Mouse (Mus musculus) sigmoid colon, adult 10 weeks (tissue): ENCODE data around the gene 2310011J03Rik. TPM values are rescaled to one million over a fixed set of nuclear protein-coding genes. Genes with fewer than 3 reads are reported as not detected.

ENCODE experiments used
- polyA plus RNA-seq: library from polyadenylated mRNA; stranded (reverse); fragments of 350-450 nt; fragmentation: Illumina TruSeq; extraction: RNeasy Lipid Tissue Mini Kit (QIAGEN cat#74804); gene quantifications from one replicate; pipeline ENCODE4 v1.2.3, GENCODE M21; 2014; ENCODE audit warnings: low read depth, low replicate concordance

The 2310011J03Rik gene
- polyA plus RNA-seq: 0.98 TPM

DNA sequence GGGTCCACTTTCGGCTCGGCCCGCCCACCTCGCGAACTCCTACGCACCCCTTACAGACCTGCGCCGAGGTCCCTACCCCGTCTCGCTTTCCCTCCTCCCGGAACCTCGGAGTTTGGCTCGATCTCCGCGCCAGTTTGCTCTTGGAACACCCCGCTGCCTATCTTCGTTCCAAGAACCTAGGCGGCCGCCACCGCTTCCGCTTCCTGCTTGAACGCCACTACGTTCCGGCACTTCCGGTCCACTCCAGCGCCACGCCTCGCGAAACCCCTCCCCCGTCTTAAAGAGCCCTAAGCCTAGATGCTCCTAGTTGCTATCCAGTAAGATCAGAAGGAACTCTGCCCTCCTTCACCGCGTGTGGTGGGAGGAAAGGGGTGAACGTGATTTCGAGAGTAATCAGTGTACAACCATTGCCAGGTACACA lies at the start of gene 2310011J03Rik:
TSS of gene 2310011J03Rik (minus strand) at position 198 of the 421 bp plus-strand sequence.

DNA sequence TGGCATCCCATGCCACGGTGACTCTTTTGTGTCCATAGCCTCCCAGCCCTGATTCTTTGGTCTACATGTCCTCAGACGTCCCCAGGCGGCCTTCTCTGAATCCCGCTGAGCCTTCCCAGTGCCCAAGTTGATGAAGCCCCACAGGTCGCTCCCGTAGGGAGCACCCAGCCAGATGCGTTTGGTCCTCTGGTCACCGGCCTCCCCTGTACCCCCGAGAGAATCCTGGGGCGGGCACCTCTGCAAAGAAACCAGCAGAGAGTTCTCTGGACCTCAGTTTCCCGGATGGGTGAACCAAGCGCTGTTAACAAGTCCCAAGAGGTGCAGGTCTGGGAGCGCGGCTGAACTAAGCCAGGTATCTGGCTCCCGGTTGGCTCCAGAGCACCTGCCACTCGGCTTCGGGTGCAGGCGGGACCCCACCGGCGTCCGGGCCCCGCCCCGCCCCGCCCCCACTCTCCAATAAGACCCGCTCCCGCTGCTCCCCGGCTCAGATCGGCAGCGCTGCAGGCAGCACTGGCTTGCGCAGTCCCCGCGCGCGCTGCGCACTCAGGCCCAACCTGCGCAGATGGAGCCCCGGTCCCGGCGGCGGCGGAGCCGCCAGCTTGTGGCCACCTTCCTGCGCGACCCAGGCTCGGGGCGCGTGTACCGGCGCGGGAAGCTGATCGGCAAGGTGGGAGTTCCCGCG lies 35.8 kb upstream of the 2310011J03Rik start, which contains the start of gene Plk5:
TSS of gene Plk5 (plus strand) at position 459 of the 682 bp plus-strand sequence.

DNA sequence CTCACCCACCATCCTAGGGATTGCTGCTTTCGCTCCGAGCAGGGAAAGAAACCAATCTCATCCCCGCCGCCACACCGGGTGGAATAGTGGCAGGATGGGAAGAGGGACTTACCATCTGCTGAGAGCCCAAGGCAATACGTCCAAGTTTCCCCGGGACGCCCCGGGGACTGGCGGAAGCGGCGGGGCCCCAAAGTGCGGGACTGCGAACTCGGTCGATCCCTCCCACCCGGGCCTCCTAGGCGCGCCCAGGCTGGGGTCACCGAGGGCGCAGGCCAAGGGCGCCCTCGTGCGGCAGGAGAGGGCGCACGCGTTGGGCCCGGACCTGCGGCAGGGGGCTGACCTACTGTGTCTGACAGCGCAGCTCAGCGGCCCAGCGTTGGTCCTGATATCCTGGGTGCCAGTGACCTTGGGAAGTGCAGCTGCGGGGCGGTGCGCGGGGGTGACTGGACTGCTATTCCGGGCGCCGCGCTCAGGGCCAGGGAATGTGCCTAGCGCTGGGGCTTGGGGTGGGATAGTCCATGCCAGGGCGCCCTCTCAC lies 28.0 kb upstream of the 2310011J03Rik start, which contains the start of gene Adamtsl5:
TSS of gene Adamtsl5 (minus strand) at position 169 of the 538 bp plus-strand sequence.

DNA sequence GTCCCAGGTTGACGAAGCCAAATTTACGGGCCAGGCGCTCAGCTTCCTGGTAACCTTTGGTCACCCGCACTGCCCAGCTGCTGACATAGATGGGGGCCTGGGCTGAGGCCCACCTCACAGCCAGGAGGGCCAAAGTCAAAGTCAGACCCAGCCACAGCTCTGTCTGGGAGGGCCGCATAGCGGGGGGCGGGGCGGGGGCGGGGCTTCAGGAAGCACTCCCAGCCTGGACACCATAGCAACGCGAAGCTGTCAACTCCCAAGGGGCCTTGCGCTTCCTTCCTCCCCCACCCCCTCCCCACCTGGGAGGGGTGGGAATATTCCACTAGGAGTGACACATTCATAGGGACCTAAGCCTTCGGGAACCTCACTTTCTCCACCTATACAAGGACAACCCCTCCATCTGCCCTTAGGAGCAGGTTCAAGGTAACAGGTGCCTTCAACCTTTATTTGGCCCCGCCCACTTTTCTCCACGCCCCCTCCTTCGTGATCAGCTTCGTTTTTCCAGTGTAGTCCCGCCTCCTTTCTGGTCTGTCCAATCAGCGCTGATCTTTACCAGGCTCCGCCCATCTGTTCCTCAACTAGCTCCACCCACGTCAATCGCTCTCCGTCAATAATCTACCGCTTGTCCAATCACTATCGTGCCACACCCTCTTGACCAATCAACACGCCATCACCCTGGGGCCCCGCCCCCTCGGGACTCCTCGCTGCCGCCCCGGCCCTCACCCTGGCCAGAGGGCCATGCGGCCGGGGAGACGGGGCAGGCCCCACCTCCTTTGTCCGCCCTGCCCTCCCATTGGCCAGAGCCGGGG lies 9.1 kb upstream of the 2310011J03Rik start, which contains the start of the genes Pcsk4 and Reep6:
TSS of gene Pcsk4 (minus strand) at position 226 of the 809 bp plus-strand sequence.
TSS of gene Reep6 (plus strand) at position 681 of the 809 bp plus-strand sequence.

DNA sequence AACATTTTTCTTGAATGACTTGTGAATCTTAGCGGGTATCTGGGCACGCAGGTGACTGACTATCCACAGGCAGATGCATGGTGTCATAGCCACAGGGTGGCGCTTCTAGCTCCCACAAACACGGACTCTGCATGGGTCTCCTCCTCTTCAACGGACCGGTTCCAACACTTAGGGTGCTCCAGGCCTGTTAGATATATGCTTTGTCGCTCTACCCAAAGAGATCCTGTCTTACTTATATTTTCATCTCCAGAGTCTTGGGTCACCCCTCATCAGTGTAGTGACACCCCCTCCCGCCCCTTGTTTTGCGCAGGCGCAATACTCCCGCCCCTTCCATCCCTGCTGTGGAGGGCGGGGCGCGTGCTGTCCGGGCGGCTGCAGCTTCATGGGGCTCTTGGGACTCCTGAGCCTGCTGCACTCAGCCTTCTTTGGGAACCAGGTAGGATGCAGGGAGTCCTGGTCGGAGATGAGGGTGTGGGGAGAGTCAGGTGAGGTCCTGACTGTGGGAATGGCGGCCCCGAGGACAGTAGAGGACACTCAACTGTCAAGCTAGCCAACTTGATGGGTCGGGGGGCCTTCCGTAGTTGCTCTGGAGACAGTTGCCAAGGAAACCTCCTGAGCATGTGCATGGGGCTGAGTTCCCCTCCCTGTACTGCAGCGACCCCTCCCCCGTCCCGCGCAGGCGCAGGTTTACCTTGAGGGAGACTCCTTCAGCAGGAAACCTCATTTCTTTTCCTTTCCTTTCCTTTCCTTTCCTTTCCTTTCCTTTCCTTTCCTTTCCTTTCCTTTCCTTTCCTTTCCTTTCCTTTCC lies 24.5 kb downstream of the 2310011J03Rik start, which contains the start of gene Apc2:
TSS of gene Apc2 (plus strand) at position 360 of the 808 bp plus-strand sequence.

DNA sequence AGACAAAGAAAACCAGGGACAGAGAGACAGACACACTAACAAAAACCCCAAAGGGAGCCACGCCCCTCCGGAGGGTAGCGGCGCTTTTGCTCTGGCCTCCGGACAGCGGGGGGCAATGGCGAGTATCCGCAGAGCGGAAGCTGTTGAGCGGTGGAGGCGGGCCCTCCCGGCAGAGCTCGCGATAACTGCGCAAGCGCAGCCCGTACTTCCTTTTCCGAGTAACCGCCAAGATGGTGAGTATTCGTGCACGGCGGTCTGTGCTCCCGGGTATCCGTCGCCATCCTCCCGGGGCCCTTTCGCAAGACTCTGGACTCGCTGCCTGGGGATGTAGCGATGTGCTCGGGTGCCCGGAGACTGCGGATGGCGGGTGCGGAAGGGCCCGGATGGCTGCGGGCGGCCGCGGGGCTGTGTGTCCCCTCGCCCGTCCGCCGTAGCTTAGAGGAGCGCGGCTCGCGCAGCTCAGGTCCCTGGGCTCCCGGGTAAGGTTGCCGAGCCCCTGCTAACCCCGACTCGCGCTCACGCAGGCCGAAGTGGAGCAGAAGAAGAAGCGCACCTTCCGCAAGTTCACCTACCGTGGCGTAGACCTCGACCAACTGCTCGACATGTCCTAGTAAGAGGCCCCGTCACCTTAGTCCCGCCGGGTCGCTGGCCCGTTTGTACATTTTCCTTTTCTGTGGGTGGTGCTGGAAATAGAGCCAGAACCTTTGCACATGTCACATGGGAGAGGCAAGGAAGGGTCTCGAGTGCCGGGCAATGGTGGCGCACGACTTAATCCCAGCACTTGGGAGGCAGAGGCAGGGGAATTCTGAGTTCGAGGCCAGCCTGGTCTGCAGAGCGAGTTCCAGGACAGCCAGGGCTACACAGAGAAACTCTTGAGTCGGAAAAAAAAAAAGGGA lies 27.8 kb downstream of the 2310011J03Rik start, which contains the start of gene Rps15:
TSS of gene Rps15 (plus strand) at position 203 of the 896 bp plus-strand sequence.

Other genes with a start within 250 kb of the 2310011J03Rik start
- gene Sbno2, start 215.0 kb downstream of the 2310011J03Rik start, polyA plus RNA-seq: 1.6 TPM
- 6.7 TPM for gene Stk11, start 204.7 kb downstream of the 2310011J03Rik start, polyA plus RNA-seq
- 0.50 TPM for gene Atp5d, start 181.9 kb downstream of the 2310011J03Rik start, polyA plus RNA-seq
- not detected for gene Cbarp, start 179.7 kb downstream of the 2310011J03Rik start, polyA plus RNA-seq
- 13.1 TPM for gene Midn, start 172.3 kb downstream of the 2310011J03Rik start, polyA plus RNA-seq
- gene Cirbp, start 154.6 kb downstream of the 2310011J03Rik start, polyA plus RNA-seq: 23.0 TPM
- gene 1600002K03Rik, start 147.6 kb downstream of the 2310011J03Rik start, polyA plus RNA-seq: not detected
- 0.79 TPM for gene Efna2, start 141.1 kb downstream of the 2310011J03Rik start, polyA plus RNA-seq
- gene Mum1, start 94.1 kb downstream of the 2310011J03Rik start, polyA plus RNA-seq: 4.9 TPM
- 12.8 TPM for gene Ndufs7, start 71.4 kb downstream of the 2310011J03Rik start, polyA plus RNA-seq
- gene Gamt, start 59.5 kb downstream of the 2310011J03Rik start, polyA plus RNA-seq: not detected
- gene Dazap1, start 59.1 kb downstream of the 2310011J03Rik start, polyA plus RNA-seq: 27.3 TPM
- 2.1 TPM for gene Rps15, start 28.1 kb downstream of the 2310011J03Rik start, polyA plus RNA-seq
- gene Apc2, start 24.6 kb downstream of the 2310011J03Rik start, polyA plus RNA-seq: not detected
- gene Pcsk4, start 9.0 kb upstream of the 2310011J03Rik start, polyA plus RNA-seq: not detected
- gene Reep6, start 9.4 kb upstream of the 2310011J03Rik start, polyA plus RNA-seq: 0.88 TPM
- gene Adamtsl5, start 27.9 kb upstream of the 2310011J03Rik start, polyA plus RNA-seq: 0.57 TPM
- gene Plk5, start 35.9 kb upstream of the 2310011J03Rik start, polyA plus RNA-seq: not detected
- 6.1 TPM for gene Mex3d, start 67.1 kb upstream of the 2310011J03Rik start, polyA plus RNA-seq
- gene Mbd3, start 79.0 kb upstream of the 2310011J03Rik start, polyA plus RNA-seq: not detected
- not detected for gene Uqcr11, start 86.3 kb upstream of the 2310011J03Rik start, polyA plus RNA-seq
- gene Tcf3, start 113.1 kb upstream of the 2310011J03Rik start, polyA plus RNA-seq: 3.2 TPM
- gene Onecut3, start 174.3 kb upstream of the 2310011J03Rik start, polyA plus RNA-seq: not detected
- not detected for gene Atp8b3, start 218.6 kb upstream of the 2310011J03Rik start, polyA plus RNA-seq
- 0.66 TPM for gene Rexo1, start 241.0 kb upstream of the 2310011J03Rik start, polyA plus RNA-seq